ENCODE assay signal across 7 mouse cellular contexts in genomic region chr13:21721107-21721756, GRCm38 (mm10). TPM values are rescaled to one million over a fixed set of nuclear protein-coding genes. Genes with fewer than 3 reads are reported as not detected.
DNase-seq lines count a peak whose midpoint lies in the region; ATAC-seq and TF ChIP-seq lines count a peak whose summit lies in the region.
"Not testable (repeated sequence)": the region's sequence is repeated elsewhere in the genome, so short reads cannot be mapped to it uniquely, and the experiment has no call there.

No protein-coding gene starts in this region.

- DNase-seq in Muller cell, postnatal 12 days (ENCODE audit: inconsistent ontology term), result peak; percentile 57
- DNase-seq in embryonic facial prominence, embryonic 10.5 days (ENCODE audit: low spot score), result peak; percentile 38
- not testable (repeated sequence) for DNase-seq in heart, adult 2 months
- DNase-seq in intestine, embryonic 14.5 days (ENCODE audit: low spot score), result peak; percentile 72
- peak; percentile 68 for DNase-seq in liver
- peak; percentile 43 for DNase-seq in spleen, postnatal 10 days (ENCODE audit: low spot score in 2 of 2)

- 1% methylated on average over 30 of the region's 44 CpGs for WGBS in embryonic facial prominence, embryonic 10.5 days
- 5% methylated on average over 25 of the region's 44 CpGs for WGBS in heart, adult 2 months
- 2% methylated on average over 21 of the region's 44 CpGs for WGBS in intestine, embryonic 14.5 days
- WGBS in midbrain, embryonic 13.5 days, result 2% methylated on average over 23 of the region's 44 CpGs

- H3K36me3 ChIP-seq in embryonic facial prominence, embryonic 10.5 days (replicated peaks); heart, adult 2 months (ENCODE audit: control insufficient read depth, insufficient read depth, low read length); intestine, embryonic 14.5 days (ENCODE audit: control insufficient read depth, insufficient read depth, low read length); midbrain, embryonic 13.5 days: not testable (repeated sequence)

- not testable (repeated sequence) for H3K9me3 ChIP-seq in embryonic facial prominence, embryonic 10.5 days; intestine, embryonic 14.5 days (ENCODE audit: control insufficient read depth, low read length); midbrain, embryonic 13.5 days

- intact Hi-C loops in heart, adult 2 months (cut with DNase I), result loop anchor here (2.0 kb wide), 1 partner anchor 30 kb away; the partner anchor contains the start of gene Hist1h4k

- not testable (repeated sequence) for H3K79me2 ChIP-seq in heart, adult 2 months (replicated peaks; ENCODE audit: control insufficient read depth, insufficient read depth, low read length)

- H3K9ac ChIP-seq in heart, adult 2 months (ENCODE audit: low read depth, low read length), result not testable (repeated sequence)
- peak overlapping the region; percentile 69 for H3K9ac ChIP-seq in intestine, embryonic 14.5 days (ENCODE audit: low read length)
- peak overlapping the region; percentile 55 for H3K9ac ChIP-seq in midbrain, embryonic 13.5 days (replicated peaks)

- not testable (repeated sequence) for TF ChIP-seq POLR2A in heart, adult 2 months (IDR thresholded peaks at IDR 0.05; ENCODE audit: insufficient read depth, low read depth, low read length)

- H3K27ac ChIP-seq in embryonic facial prominence, embryonic 10.5 days (replicated peaks), result peak overlapping the region; percentile 96
- not testable (repeated sequence) for H3K27ac ChIP-seq in heart, adult 2 months
- peak overlapping the region; percentile 93 for H3K27ac ChIP-seq in intestine, embryonic 14.5 days (ENCODE audit: low read depth)
- peak overlapping the region; percentile 77 for H3K27ac ChIP-seq in midbrain, embryonic 13.5 days

- peak overlapping the region; percentile 57 for H3K4me3 ChIP-seq in embryonic facial prominence, embryonic 10.5 days
- H3K4me3 ChIP-seq in heart, adult 2 months, result peak overlapping the region; percentile 50
- H3K4me3 ChIP-seq in intestine, embryonic 14.5 days (ENCODE audit: low read depth, low read length), result peak overlapping the region; percentile 35
- peak overlapping the region; percentile 40 for H3K4me3 ChIP-seq in midbrain, embryonic 13.5 days (replicated peaks)

- H3K4me1 ChIP-seq in embryonic facial prominence, embryonic 10.5 days, result peaks cover 31% of the 10 kb centered on the region
- H3K4me1 ChIP-seq in heart, adult 2 months (ENCODE audit: control insufficient read depth, insufficient read depth, low read length), result not testable (repeated sequence)
- H3K4me1 ChIP-seq in intestine, embryonic 14.5 days (replicated peaks; ENCODE audit: control insufficient read depth, insufficient read depth, low read length), result peaks cover 26% of the 10 kb centered on the region
- peaks cover 38% of the 10 kb centered on the region for H3K4me1 ChIP-seq in midbrain, embryonic 13.5 days (replicated peaks)

- peak; percentile 8; the same call in 1 of the 2 replicates for TF ChIP-seq CTCF in heart, adult 2 months (IDR thresholded peaks at IDR 0.05)

- not testable (repeated sequence) for H3K27me3 ChIP-seq in embryonic facial prominence, embryonic 10.5 days (replicated peaks; ENCODE audit: low read depth, poor library complexity, severe bottlenecking); heart, adult 2 months (ENCODE audit: control insufficient read depth, insufficient read depth, low read length); intestine, embryonic 14.5 days (replicated peaks; ENCODE audit: control insufficient read depth, insufficient read depth, low read length); midbrain, embryonic 13.5 days

- TF ChIP-seq EP300 in heart, adult 2 months (IDR thresholded peaks at IDR 0.05; ENCODE audit: insufficient read depth, low read depth, low read length), result not testable (repeated sequence)

- peak; percentile 21; the same call in 1 of the 2 replicates for ATAC-seq in intestine, embryonic 14.5 days (replicated peaks; ENCODE audit: low FRiP score, low TSS enrichment, low read depth)
- peak; percentile 10; the same call in 1 of the 2 replicates for ATAC-seq in midbrain, embryonic 13.5 days

- H3K4me2 ChIP-seq in intestine, embryonic 14.5 days (ENCODE audit: low read length), result peak overlapping the region; percentile 74
- peak overlapping the region; percentile 64 for H3K4me2 ChIP-seq in midbrain, embryonic 13.5 days (replicated peaks)

RNA-seq across cellular contexts. Expression of gene Hist1h2bm, which starts 0.6 kb away (rescaled TPM):
- 5.7 and 6.0 TPM in 2 replicates for polyA plus RNA-seq in embryonic facial prominence, embryonic 10.5 days (2016; fragmentation: Nextera tagmentation; extraction: Ambion mirVana)
- 1 to 10 TPM in 1 of 2 experiments, under 1 TPM in 1; 0.78 to 2.8 TPM for total RNA-seq in heart, adult 2 months (2021)
- 0.27 TPM in 1 of 2 replicates, not detected in the other for polyA plus RNA-seq in heart, adult 2 months (2012; rRNA removed)
- 4.0 and 5.3 TPM in 2 replicates for polyA plus RNA-seq in intestine, embryonic 14.5 days (2014; fragmentation: Nextera tagmentation; extraction: Ambion mirVana)
- 3.7 and 4.2 TPM in 2 replicates for polyA plus RNA-seq in midbrain, embryonic 13.5 days (2015; fragmentation: Nextera tagmentation; extraction: Ambion mirVana)

RNA-seq across cellular contexts. Expression of gene Hist1h3h, which starts 3.8 kb away (rescaled TPM):
- 10.7 and 12.8 TPM in 2 replicates for polyA plus RNA-seq in embryonic facial prominence, embryonic 10.5 days (2016; fragmentation: Nextera tagmentation; extraction: Ambion mirVana)
- 1 to 10 TPM; 5.5 to 9.1 TPM for total RNA-seq in heart, adult 2 months (2021)
- not detected in 2 replicates for polyA plus RNA-seq in heart, adult 2 months (2012; rRNA removed)
- 7.7 and 18.4 TPM in 2 replicates for polyA plus RNA-seq in intestine, embryonic 14.5 days (2014; fragmentation: Nextera tagmentation; extraction: Ambion mirVana)
- 10.8 and 11.5 TPM in 2 replicates for polyA plus RNA-seq in midbrain, embryonic 13.5 days (2015; fragmentation: Nextera tagmentation; extraction: Ambion mirVana)

RNA-seq across cellular contexts. Expression of gene Hist1h2ai, which starts 5.0 kb away (rescaled TPM):
- 30.5 and 32.2 TPM in 2 replicates for polyA plus RNA-seq in embryonic facial prominence, embryonic 10.5 days (2016; fragmentation: Nextera tagmentation; extraction: Ambion mirVana)
- 1 to 10 TPM; 3.5 to 9.1 TPM for total RNA-seq in heart, adult 2 months (2021)
- polyA plus RNA-seq in heart, adult 2 months (2012; rRNA removed), result 1.6 TPM in 1 of 2 replicates, not detected in the other
- 26.2 and 47.7 TPM in 2 replicates for polyA plus RNA-seq in intestine, embryonic 14.5 days (2014; fragmentation: Nextera tagmentation; extraction: Ambion mirVana)
- 12.9 and 37.4 TPM in 2 replicates for polyA plus RNA-seq in midbrain, embryonic 13.5 days (2015; fragmentation: Nextera tagmentation; extraction: Ambion mirVana)

RNA-seq across cellular contexts. Expression of gene Hist1h2bl, which starts 5.3 kb away (rescaled TPM):
- 1.6 and 3.1 TPM in 2 replicates for polyA plus RNA-seq in embryonic facial prominence, embryonic 10.5 days (2016; fragmentation: Nextera tagmentation; extraction: Ambion mirVana)
- 10 to 100 TPM; 10.5 to 12.9 TPM for total RNA-seq in heart, adult 2 months (2021)
- not detected in 2 replicates for polyA plus RNA-seq in heart, adult 2 months (2012; rRNA removed)
- 3.5 and 4.9 TPM in 2 replicates for polyA plus RNA-seq in intestine, embryonic 14.5 days (2014; fragmentation: Nextera tagmentation; extraction: Ambion mirVana)
- 1.8 TPM in 1 of 2 replicates, not detected in the other for polyA plus RNA-seq in midbrain, embryonic 13.5 days (2015; fragmentation: Nextera tagmentation; extraction: Ambion mirVana)

RNA-seq across cellular contexts. Expression of gene Hist1h4j, which starts 13.6 kb away (rescaled TPM):
- 0.93 and 1.3 TPM in 2 replicates for polyA plus RNA-seq in embryonic facial prominence, embryonic 10.5 days (2016; fragmentation: Nextera tagmentation; extraction: Ambion mirVana)
- total RNA-seq in heart, adult 2 months (2021), result 1 to 10 TPM; 1.8 to 3.2 TPM
- 0.73 TPM in 1 of 2 replicates, not detected in the other for polyA plus RNA-seq in heart, adult 2 months (2012; rRNA removed)
- polyA plus RNA-seq in intestine, embryonic 14.5 days (2014; fragmentation: Nextera tagmentation; extraction: Ambion mirVana), result 2.2 and 2.3 TPM in 2 replicates
- 0.82 and 1.0 TPM in 2 replicates for polyA plus RNA-seq in midbrain, embryonic 13.5 days (2015; fragmentation: Nextera tagmentation; extraction: Ambion mirVana)
